Mouse (Mus musculus): ENCODE data around the gene Ddr1. TPM values are rescaled to one million over a fixed set of nuclear protein-coding genes. Genes with fewer than 3 reads are reported as not detected.

The Ddr1 gene
- polyA plus RNA-seq, 1 experiment, result not detected

DNA sequence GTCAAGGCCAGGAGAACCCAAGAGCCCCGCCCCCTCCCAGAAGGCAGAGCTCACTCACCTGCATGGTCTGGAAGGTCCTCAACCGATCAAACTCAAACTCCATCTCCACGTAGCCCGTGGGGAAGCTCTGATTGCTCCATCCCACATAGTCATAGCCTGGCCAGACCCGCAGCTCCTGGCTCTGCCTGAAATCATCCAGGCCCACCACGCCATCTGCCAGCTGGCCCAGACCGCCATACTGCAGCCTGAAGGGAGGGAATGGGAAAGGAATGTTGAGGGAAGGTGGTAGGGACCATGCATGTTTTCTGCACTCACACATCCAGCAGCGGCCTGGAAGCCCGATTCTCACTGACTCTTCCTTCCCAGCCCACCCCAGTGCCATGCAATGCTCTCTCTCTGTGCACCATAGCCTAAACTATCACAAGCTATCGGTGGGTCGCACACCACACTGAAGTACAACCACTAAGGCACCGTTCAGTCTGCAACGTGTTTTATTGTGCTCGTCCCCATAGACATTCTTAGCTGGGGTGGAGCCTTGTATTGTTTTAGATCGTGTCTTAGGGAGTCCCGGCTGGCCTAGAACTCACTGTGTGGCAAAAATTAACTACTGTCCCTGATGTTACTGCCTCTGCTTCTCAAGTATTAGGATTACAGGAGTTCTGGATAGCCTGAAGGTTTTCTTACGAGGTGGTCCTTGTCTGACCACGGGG lies 14.3 kb downstream of the Ddr1 start:
- H3K4me3 ChIP-seq (ENCODE audit: insufficient read depth, low read depth, low read length), result no peak overlapping the region
- H3K4me1 ChIP-seq (ENCODE audit: control insufficient read depth, insufficient read depth, low read length), result peaks cover 15% of the 10 kb centered on the region
- no peak overlapping the region for H3K27ac ChIP-seq (ENCODE audit: insufficient read depth, low read depth, low read length)
- WGBS, result 88% methylated on average over 18 of the region's 18 CpGs
- no peak for TF ChIP-seq CTCF (IDR thresholded peaks at IDR 0.05; ENCODE audit: insufficient read depth, low read depth, low read length)
- no peak for TF ChIP-seq POLR2A (IDR thresholded peaks at IDR 0.05; ENCODE audit: insufficient read depth, low read depth, low read length)

DNA sequence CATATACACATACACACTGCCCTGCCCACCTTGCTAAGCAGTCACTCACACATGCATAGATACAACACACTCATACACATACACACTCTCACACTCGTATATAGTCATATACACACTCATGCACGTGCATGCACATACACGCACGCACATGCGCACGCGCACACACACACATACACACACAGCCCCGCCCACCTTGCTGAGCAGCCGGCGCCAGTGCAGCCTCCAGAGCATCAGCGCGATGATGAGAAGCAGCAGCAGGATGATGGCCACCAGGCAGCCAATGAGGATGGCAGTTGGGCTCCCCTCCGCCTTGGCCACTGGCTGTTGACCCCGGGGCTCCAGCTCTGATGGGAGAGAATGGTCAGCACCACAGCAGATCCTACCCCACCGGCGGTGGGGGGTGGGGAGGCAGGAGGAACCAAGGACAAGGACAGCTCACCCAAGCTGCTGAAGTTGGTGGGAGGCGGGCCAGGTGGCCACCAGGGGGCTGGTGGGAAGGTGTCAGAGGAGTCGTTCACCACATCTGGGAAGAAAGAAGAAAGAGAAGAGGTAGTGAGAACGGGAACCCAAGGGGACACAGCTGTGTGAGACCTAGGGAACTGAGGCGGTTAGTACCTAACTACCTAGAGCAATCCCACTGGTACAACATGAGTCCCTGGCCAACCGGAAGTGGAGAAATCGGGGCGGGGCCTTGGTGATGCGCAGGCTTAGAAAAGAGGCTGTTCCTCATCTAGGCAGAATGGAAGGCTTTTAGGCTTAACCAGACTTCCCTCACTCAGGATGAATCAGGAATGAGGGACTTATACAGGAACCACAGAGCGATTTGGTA lies 15.9 kb downstream of the Ddr1 start:
- TF ChIP-seq POLR2A (IDR thresholded peaks at IDR 0.05; ENCODE audit: insufficient read depth, low read depth, low read length), result no peak
- TF ChIP-seq CTCF (IDR thresholded peaks at IDR 0.05; ENCODE audit: insufficient read depth, low read depth, low read length), result no peak
- Histone ChIP-seq H3K4me1 (ENCODE audit: control insufficient read depth, insufficient read depth, low read length) (peaks cover 13% of the 10 kb centered on the region), H3K27ac (ENCODE audit: insufficient read depth, low read depth, low read length) (no peak overlapping the region), H3K4me3 (ENCODE audit: insufficient read depth, low read depth, low read length) (no peak overlapping the region)
- 87% methylated on average over 25 of the region's 25 CpGs for WGBS

DNA sequence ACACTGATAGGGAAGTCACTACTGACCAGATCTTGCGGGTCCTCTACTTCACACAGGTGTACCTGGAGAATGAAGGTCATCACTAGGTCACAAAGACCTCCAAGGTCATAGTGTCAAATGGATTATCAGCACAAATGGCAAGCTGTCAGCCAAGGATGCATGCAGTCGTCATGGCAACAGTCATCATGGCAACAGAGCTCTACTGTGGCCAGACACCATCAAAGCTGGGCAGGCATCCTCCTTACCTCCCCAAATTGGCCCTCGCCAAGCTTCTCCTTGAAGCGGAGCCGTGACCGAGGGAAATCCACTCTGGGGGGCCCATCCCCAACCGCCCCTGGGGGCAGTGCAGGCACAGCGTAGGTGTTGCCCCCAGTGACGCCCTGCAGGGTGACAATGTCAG lies 19.4 kb downstream of the Ddr1 start:
- WGBS, result 68% methylated on average over 9 of the region's 9 CpGs
- peaks cover 3% of the 10 kb centered on the region; the same call in 1 of the 2 replicates for H3K4me1 ChIP-seq (ENCODE audit: control insufficient read depth, insufficient read depth, low read length)
- H3K4me3 ChIP-seq (ENCODE audit: insufficient read depth, low read depth, low read length), result no peak overlapping the region
- no peak overlapping the region for H3K27ac ChIP-seq (ENCODE audit: insufficient read depth, low read depth, low read length)
- TF ChIP-seq CTCF (IDR thresholded peaks at IDR 0.05; ENCODE audit: insufficient read depth, low read depth, low read length) (no peak), POLR2A (IDR thresholded peaks at IDR 0.05; ENCODE audit: insufficient read depth, low read depth, low read length) (no peak)

- H3K4me1 ChIP-seq (ENCODE audit: control insufficient read depth, insufficient read depth, low read length), result peaks cover 3% of the 10 kb centered on the region; the same call in 1 of the 2 replicates
- H3K4me3 ChIP-seq (ENCODE audit: insufficient read depth, low read depth, low read length), result no peak overlapping the region
- TF ChIP-seq POLR2A (IDR thresholded peaks at IDR 0.05; ENCODE audit: insufficient read depth, low read depth, low read length) (no peak), CTCF (IDR thresholded peaks at IDR 0.05; ENCODE audit: insufficient read depth, low read depth, low read length) (no peak)
- WGBS, result 84% methylated on average over 13 of the region's 13 CpGs
- H3K27ac ChIP-seq (ENCODE audit: insufficient read depth, low read depth, low read length), result no peak overlapping the region
Measured at GRCm38 (mm10) chr17:35681986-35682385, 22.4 kb downstream of the Ddr1 start.

- Histone ChIP-seq H3K4me1 (ENCODE audit: control insufficient read depth, insufficient read depth, low read length) (no peaks in the 10 kb centered on the region; the same call in 1 of the 2 replicates), H3K4me3 (ENCODE audit: insufficient read depth, low read depth, low read length) (no peak overlapping the region), H3K27ac (ENCODE audit: insufficient read depth, low read depth, low read length) (no peak overlapping the region)
- WGBS, result 42% methylated on average over 6 of the region's 6 CpGs
- TF ChIP-seq POLR2A (IDR thresholded peaks at IDR 0.05; ENCODE audit: insufficient read depth, low read depth, low read length), result no peak
- TF ChIP-seq CTCF (IDR thresholded peaks at IDR 0.05; ENCODE audit: insufficient read depth, low read depth, low read length), result no peak
Measured at GRCm38 (mm10) chr17:35680591-35680990, 23.8 kb downstream of the Ddr1 start.

DNA sequence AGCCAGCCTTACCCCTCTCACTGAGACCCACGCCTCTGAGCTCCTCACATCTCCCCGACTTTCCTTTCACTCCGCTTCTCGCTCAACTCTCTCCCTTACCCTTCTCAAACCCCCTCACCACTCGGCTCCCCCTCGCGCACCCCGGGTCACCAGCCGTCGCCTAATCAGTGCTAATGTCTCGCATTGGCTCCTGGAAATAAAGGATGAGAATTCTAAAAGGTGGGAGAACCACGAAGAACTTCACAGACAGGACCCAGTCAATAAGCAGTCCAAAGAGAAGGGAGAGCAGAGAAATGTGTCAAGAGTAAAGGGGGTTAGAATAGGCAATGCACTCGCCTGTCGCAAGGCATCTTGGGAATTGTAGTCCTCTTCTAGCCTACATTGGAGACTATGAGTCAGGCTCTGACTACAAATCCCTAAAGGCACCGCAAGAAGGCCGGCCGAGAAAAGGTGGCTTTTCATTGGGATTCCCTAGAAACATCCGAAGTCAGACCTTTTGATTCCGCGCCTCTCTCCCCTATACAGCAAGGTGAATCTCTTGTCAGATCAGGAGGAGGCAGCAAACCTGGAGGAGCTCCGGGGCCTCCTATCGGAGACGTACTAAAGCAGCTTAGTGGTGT lies 30.9 kb downstream of the Ddr1 start, which contains the start of gene Gtf2h4:
Gtf2h4 (minus strand) TSS at position 324 of the 620 bp plus-strand sequence.
- TF ChIP-seq POLR2A (IDR thresholded peaks at IDR 0.05; ENCODE audit: insufficient read depth, low read depth, low read length), result peak; percentile 35; the same call in 1 of the 2 replicates
- no peak for TF ChIP-seq CTCF (IDR thresholded peaks at IDR 0.05; ENCODE audit: insufficient read depth, low read depth, low read length)
- peak within 1 kb of the TSS; percentile 65 for H3K4me3 ChIP-seq (ENCODE audit: insufficient read depth, low read depth, low read length)
- no peaks in the 10 kb centered on the region for H3K4me1 ChIP-seq (ENCODE audit: control insufficient read depth, insufficient read depth, low read length)
- 1% methylated on average over 23 of the region's 23 CpGs for WGBS
- H3K27ac ChIP-seq (ENCODE audit: insufficient read depth, low read depth, low read length), result no peak within 1 kb of the TSS

DNA sequence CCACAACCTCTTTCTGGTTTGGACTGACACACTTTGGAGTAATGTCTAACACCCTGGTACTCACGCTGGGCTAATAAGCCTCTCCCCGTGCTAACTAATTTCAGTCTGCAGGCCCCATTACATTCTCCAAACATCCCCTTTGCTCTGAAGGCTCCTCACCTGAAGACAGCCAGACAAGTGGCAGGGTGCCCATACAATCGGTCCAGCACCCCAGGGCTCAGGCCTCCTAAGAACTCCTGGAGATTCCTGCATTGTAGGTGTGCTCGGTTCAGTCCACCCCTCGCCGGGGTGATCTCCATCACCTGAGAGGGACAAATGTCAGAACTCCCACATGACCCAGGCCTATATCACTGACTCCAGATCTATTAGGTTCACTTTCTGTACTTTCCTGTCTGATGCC lies 31.9 kb downstream of the Ddr1 start:
- WGBS, result 90% methylated on average over 6 of the region's 6 CpGs
- H3K4me3 ChIP-seq (ENCODE audit: insufficient read depth, low read depth, low read length), result no peak overlapping the region
- no peak for TF ChIP-seq POLR2A (IDR thresholded peaks at IDR 0.05; ENCODE audit: insufficient read depth, low read depth, low read length)
- no peak for TF ChIP-seq CTCF (IDR thresholded peaks at IDR 0.05; ENCODE audit: insufficient read depth, low read depth, low read length)
- peaks cover 5% of the 10 kb centered on the region; the same call in 1 of the 2 replicates for H3K4me1 ChIP-seq (ENCODE audit: control insufficient read depth, insufficient read depth, low read length)
- no peak overlapping the region for H3K27ac ChIP-seq (ENCODE audit: insufficient read depth, low read depth, low read length)

DNA sequence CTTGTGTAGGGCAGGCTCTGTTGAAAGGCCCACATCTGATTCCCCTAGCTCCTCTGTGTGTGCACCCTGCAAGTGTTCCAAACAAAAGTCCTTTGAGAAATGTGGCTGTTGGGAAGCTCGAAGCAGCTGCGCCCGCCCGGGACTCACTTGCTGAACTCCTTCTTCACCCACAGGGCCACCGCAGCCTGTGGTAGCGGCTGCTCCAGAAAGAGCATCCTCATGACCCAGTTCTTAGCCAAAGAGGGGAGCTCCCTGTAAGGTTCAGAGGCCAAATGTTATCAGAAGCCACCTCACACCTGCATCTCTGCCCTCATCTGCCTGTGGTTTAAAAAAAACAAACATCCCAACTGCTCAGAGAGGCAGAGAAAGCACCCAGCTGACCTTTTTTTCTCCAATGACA lies 32.6 kb downstream of the Ddr1 start:
- WGBS, result 72% methylated on average over 6 of the region's 6 CpGs
- Histone ChIP-seq H3K4me1 (ENCODE audit: control insufficient read depth, insufficient read depth, low read length) (peaks cover 6% of the 10 kb centered on the region; the same call in 1 of the 2 replicates), H3K27ac (ENCODE audit: insufficient read depth, low read depth, low read length) (no peak overlapping the region), H3K4me3 (ENCODE audit: insufficient read depth, low read depth, low read length) (no peak overlapping the region)
- no peak for TF ChIP-seq POLR2A (IDR thresholded peaks at IDR 0.05; ENCODE audit: insufficient read depth, low read depth, low read length)
- TF ChIP-seq CTCF (IDR thresholded peaks at IDR 0.05; ENCODE audit: insufficient read depth, low read depth, low read length), result no peak

Data from olfactory bulb, adult 2 months (tissue).